Mouse (Mus musculus): ENCODE measurements around the gene Gramd1a.

DNA sequence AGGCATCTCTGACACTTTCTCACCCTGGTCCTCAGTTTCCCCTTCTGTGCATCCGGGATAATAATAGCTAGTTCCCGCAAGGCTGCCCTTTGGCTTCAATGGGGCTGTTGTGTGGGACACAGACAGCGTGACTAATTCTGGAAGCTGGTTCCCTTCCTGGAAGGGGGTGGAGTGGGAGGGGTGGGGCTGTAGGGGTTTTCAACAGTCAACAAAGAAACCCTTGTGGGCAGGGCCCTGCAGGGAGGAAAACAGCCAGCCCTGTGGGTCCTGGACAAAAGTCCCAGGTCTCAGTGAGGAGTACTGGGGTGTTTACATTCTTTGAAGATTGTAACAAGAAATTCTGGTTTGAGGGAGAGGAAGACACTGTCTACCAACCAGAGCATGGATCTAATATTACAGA is 70.5 kb downstream of the Gramd1a start:
- TF ChIP-seq CTCF (IDR thresholded peaks at IDR 0.05; ENCODE audit: borderline replicate concordance, insufficient read depth, low read length), result no peak
- TF ChIP-seq POLR2A (IDR thresholded peaks at IDR 0.05; ENCODE audit: low read depth, low read length), result no peak

Data from embryonic fibroblast, embryonic 13.5 days (primary cell).